Mouse (Mus musculus): Measurements from ENCODE around the gene Mafk. TPM values are rescaled to one million over a fixed set of nuclear protein-coding genes. Genes with fewer than 3 reads are reported as not detected.

The Mafk gene
- total and polyA plus RNA-seq, 3 experiments, result 23.6 to 34.1 (median 33.2) TPM

DNA sequence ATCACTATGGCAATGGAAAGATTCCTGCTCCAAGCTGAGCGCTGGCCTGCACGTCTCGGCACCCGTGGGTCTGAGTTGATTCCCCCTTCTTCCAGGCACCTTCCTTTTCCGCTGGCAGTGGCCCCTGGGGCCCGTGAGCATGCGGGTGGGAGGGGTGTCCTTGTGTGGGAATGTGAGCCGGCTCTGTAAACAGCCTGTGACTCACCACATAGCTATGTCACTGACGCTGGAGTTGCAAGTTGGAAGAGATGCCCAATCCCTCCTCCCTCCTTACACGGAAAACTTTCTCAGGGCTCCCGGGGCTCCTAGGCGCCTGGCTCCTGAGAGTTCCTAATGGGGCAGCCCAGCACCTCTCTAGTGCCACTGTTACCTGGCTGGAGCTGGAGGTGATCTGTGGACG is 5.6 kb downstream of the Mafk start:
- H3K79me2 ChIP-seq (replicated peaks; ENCODE audit: control insufficient read depth, insufficient read depth, low read length), result peaks cover 5% of the 10 kb centered on the region; the same call in 1 of the 2 replicates
- no peaks in the 10 kb centered on the region; the same call in 1 of the 2 replicates for H3K36me3 ChIP-seq (ENCODE audit: control insufficient read depth, insufficient read depth, low read length)
- H3K4me3 ChIP-seq, result peak overlapping the region; percentile 50
- TF ChIP-seq POLR2A (IDR thresholded peaks at IDR 0.05; ENCODE audit: insufficient read depth, low read depth, low read length) (peak; percentile 82), EP300 (IDR thresholded peaks at IDR 0.05; ENCODE audit: insufficient read depth, low read depth, low read length) (peak; percentile 98), CTCF (IDR thresholded peaks at IDR 0.05) (no peak)
- peaks cover 45% of the 10 kb centered on the region for H3K4me1 ChIP-seq (ENCODE audit: control insufficient read depth, insufficient read depth, low read length)
- peak overlapping the region; percentile 99 for H3K27ac ChIP-seq
- H3K27me3 ChIP-seq (ENCODE audit: control insufficient read depth, insufficient read depth, low read length), result no peaks in the 10 kb centered on the region
- DNase-seq, result peak; percentile 90 to 95
- intact Hi-C loops (cut with DNase I), result loop anchor here (10.0 kb wide), 1 partner anchor 412 kb away; no protein-coding TSS in a partner anchor
- H3K9ac ChIP-seq (ENCODE audit: low read depth, low read length), result peak overlapping the region; percentile 63
- WGBS, result 1% methylated on average over 13 of the region's 13 CpGs

DNA sequence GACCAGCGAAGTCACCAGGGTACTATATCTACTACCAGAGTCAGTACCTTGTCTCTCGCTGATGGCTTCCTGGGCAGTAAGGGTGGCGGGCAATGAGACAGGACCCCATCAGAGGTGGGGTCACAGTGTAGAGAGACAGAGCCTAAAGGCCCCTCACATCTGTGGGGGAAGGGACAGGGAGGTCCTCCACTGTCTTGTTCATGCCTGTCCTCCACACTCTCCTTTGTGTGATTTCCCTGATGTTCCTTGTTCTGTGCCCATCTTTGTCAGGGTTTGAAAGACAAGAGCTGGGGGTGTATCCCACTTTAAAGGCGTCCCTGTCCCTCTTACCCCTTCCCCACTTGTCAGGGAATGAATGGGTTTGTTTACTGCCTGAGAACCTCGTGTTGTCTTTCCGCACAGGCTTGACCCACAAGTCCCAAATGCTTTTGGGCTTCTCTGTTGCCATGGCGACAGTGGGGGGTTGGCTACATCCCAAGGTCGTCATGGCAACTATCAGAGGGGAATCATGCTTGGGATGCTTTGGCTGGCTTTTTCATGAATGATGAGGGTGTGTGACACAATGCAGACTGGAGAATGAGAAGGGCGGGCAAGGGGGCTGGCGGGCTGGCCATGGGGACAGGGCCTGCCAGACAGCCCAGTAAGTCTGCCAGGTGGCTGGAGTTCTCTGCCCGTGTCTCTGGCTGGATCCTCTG is 6.3 kb downstream of the Mafk start:
- Histone ChIP-seq H3K36me3 (ENCODE audit: control insufficient read depth, insufficient read depth, low read length) (no peaks in the 10 kb centered on the region; the same call in 1 of the 2 replicates), H3K4me3 (peak overlapping the region; percentile 46), H3K27me3 (ENCODE audit: control insufficient read depth, insufficient read depth, low read length) (no peaks in the 10 kb centered on the region), H3K79me2 (replicated peaks; ENCODE audit: control insufficient read depth, insufficient read depth, low read length) (peaks cover 5% of the 10 kb centered on the region; the same call in 1 of the 2 replicates), H3K9ac (ENCODE audit: low read depth, low read length) (peak overlapping the region; percentile 62), H3K27ac (peak overlapping the region; percentile 99), H3K4me1 (ENCODE audit: control insufficient read depth, insufficient read depth, low read length) (peaks cover 42% of the 10 kb centered on the region)
- DNase-seq, result peak; percentile 92
- 16% methylated on average over 11 of the region's 11 CpGs for WGBS
- intact Hi-C loops (cut with DNase I), result loop anchor here (10.0 kb wide), 1 partner anchor 413 kb away; no protein-coding TSS in a partner anchor
- peak; percentile 83 for TF ChIP-seq EP300 (IDR thresholded peaks at IDR 0.05; ENCODE audit: insufficient read depth, low read depth, low read length)
- TF ChIP-seq POLR2A (IDR thresholded peaks at IDR 0.05; ENCODE audit: insufficient read depth, low read depth, low read length), result no peak
- TF ChIP-seq CTCF (IDR thresholded peaks at IDR 0.05), result no peak

DNA sequence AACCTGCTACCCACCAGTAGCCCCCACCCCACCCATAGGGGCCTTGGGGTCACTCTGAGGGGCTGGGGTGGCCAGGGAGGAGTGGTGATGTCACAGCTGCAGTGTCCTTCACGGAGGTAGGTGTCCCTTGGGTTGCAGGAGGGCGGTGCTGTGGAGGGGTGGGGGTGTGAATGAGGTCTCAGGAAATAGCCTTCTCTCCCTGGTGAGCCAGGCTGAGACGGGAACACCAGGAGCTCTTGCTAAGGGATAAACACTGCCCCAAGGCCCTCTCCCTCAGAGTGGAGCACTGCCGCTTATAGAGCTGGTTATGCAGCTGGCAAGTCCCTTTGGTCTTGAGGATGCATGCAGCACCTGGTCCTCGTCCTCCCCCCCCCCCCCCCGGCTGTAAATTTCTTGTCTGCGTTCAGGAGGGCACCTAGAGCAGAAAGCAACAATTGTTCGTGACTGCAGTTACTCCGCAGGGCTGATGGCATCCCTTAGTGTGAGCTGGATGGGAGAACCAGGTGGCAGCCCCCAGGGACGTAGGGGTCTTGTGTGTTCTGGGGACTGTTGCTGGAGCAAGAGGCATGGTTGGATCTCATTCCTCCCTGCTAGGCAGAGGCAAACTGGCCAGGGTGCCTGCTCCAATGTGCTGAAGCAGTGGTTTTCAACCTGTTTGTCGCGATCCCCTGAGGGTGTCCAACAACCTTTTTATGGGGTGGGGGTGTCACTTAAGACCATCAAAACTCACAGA is 7.0 kb downstream of the Mafk start:
- Histone ChIP-seq H3K27ac (peak overlapping the region; percentile 99), H3K4me3 (peak overlapping the region; percentile 7; the same call in 1 of the 2 replicates), H3K36me3 (ENCODE audit: control insufficient read depth, insufficient read depth, low read length) (no peaks in the 10 kb centered on the region; the same call in 1 of the 2 replicates), H3K27me3 (ENCODE audit: control insufficient read depth, insufficient read depth, low read length) (no peaks in the 10 kb centered on the region), H3K9ac (ENCODE audit: low read depth, low read length) (peak overlapping the region; percentile 15), H3K79me2 (replicated peaks; ENCODE audit: control insufficient read depth, insufficient read depth, low read length) (peaks cover 5% of the 10 kb centered on the region; the same call in 1 of the 2 replicates), H3K4me1 (ENCODE audit: control insufficient read depth, insufficient read depth, low read length) (peaks cover 40% of the 10 kb centered on the region)
- no peak for DNase-seq
- intact Hi-C loops (cut with DNase I), result loop anchor here (10.0 kb wide), 1 partner anchor 414 kb away; no protein-coding TSS in a partner anchor
- no peak for TF ChIP-seq POLR2A (IDR thresholded peaks at IDR 0.05; ENCODE audit: insufficient read depth, low read depth, low read length)
- TF ChIP-seq CTCF (IDR thresholded peaks at IDR 0.05), result no peak
- no peak for TF ChIP-seq EP300 (IDR thresholded peaks at IDR 0.05; ENCODE audit: insufficient read depth, low read depth, low read length)
- 42% methylated on average over 12 of the region's 12 CpGs for WGBS

DNA sequence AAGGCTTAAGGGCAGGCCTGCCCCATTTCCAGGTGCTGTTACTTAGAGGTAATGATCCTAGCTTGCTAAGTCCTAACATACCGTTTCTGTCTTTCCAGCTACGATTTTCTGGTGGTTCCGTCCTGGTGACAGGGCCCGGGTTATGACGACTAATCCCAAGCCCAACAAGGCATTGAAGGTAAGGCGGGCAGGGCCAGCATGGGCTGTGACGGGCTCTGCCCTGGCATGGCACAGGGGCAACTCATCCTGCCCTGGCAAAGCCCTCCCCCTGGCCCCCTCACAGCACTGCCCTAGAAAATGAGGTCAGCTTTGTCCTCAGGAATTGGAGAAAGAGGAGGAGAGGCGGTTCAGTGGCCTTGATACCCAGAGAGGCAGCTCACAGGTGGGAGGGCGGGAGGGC is 7.7 kb downstream of the Mafk start:
- H3K36me3 ChIP-seq (ENCODE audit: control insufficient read depth, insufficient read depth, low read length), result no peaks in the 10 kb centered on the region; the same call in 1 of the 2 replicates
- H3K4me1 ChIP-seq (ENCODE audit: control insufficient read depth, insufficient read depth, low read length), result peaks cover 37% of the 10 kb centered on the region
- WGBS, result 92% methylated on average over 9 of the region's 9 CpGs
- DNase-seq, result no peak
- intact Hi-C loops (cut with DNase I), result loop anchor here (10.0 kb wide), 1 partner anchor 414 kb away; no protein-coding TSS in a partner anchor
- TF ChIP-seq POLR2A (IDR thresholded peaks at IDR 0.05; ENCODE audit: insufficient read depth, low read depth, low read length) (no peak), EP300 (IDR thresholded peaks at IDR 0.05; ENCODE audit: insufficient read depth, low read depth, low read length) (no peak), CTCF (IDR thresholded peaks at IDR 0.05) (no peak)
- H3K4me3 ChIP-seq, result no peak overlapping the region
- no peak overlapping the region for H3K9ac ChIP-seq (ENCODE audit: low read depth, low read length)
- H3K27ac ChIP-seq, result peak overlapping the region; percentile 99; the same call in 1 of the 2 replicates
- no peaks in the 10 kb centered on the region for H3K27me3 ChIP-seq (ENCODE audit: control insufficient read depth, insufficient read depth, low read length)
- H3K79me2 ChIP-seq (replicated peaks; ENCODE audit: control insufficient read depth, insufficient read depth, low read length), result peaks cover 5% of the 10 kb centered on the region; the same call in 1 of the 2 replicates

DNA sequence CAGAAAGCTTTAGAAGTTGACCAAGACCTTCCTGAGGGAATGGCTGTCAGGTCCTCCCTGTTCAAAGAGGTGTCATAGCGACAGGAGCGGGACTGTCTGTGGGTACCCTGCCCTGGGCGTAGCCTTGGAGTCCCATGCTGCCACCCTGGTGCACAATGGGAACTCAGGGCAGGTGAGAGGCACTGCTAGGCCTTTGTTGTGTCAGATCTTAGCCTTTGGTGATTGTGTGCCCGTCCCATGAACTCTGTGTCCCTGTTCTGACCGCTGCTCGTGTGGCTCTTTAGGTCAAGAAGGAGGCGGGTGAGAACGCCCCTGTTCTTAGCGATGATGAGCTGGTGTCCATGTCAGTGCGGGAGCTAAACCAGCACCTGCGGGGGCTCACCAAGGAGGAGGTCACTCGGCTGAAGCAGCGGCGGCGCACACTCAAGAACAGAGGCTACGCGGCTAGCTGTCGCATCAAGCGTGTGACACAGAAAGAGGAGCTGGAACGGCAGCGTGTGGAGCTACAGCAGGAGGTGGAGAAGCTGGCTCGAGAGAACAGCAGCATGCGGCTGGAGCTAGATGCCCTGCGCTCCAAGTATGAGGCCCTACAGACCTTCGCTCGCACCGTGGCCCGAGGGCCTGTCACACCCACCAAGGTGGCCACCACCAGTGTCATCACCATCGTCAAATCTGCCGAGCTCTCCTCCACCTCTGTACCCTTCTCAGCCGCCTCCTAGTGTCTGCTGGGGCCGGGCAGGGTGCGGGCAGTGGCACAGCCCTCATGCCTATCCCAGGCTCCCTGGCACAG is 8.7 kb downstream of the Mafk start:
- 92% methylated on average over 33 of the region's 33 CpGs for WGBS
- intact Hi-C loops (cut with DNase I), result loop anchor here (10.0 kb wide), 1 partner anchor 415 kb away; no protein-coding TSS in a partner anchor
- Histone ChIP-seq H3K9ac (ENCODE audit: low read depth, low read length) (no peak overlapping the region), H3K79me2 (replicated peaks; ENCODE audit: control insufficient read depth, insufficient read depth, low read length) (peaks cover 5% of the 10 kb centered on the region; the same call in 1 of the 2 replicates), H3K27me3 (ENCODE audit: control insufficient read depth, insufficient read depth, low read length) (no peaks in the 10 kb centered on the region), H3K4me3 (no peak overlapping the region), H3K4me1 (ENCODE audit: control insufficient read depth, insufficient read depth, low read length) (peaks cover 28% of the 10 kb centered on the region), H3K27ac (no peak overlapping the region), H3K36me3 (ENCODE audit: control insufficient read depth, insufficient read depth, low read length) (no peaks in the 10 kb centered on the region; the same call in 1 of the 2 replicates)
- TF ChIP-seq POLR2A (IDR thresholded peaks at IDR 0.05; ENCODE audit: insufficient read depth, low read depth, low read length) (no peak), EP300 (IDR thresholded peaks at IDR 0.05; ENCODE audit: insufficient read depth, low read depth, low read length) (no peak), CTCF (IDR thresholded peaks at IDR 0.05) (no peak)
- no peak for DNase-seq
